Mouse (Mus musculus): ENCODE results near the gene Vps39.

The Vps39 gene

GRCm38 (mm10) chr2:120299866-120300265, 53.1 kb downstream of the Vps39 start:
- no peak for DNase-seq (ENCODE audit: low read depth, low spot score)

DNA sequence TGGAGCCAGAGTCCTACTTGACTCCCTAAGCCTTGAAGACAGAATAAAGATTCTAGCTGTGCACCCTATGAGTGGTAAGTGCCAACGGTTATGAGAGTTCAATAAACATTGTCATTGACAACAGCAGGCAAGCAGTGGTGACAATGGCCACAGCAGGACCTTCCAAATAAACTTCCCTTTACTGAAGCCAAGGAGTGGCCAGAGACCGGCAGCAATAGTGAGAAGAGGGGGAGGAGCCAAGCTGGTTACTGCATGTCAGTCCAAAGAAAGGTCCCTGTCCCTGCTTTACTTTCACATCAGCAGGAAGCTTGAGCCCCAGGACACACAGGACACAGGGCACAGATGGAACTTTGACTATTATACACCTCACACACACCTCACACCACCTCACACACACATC, 56.8 kb downstream of the Vps39 start:
- no peak for DNase-seq (ENCODE audit: low read depth, low spot score)

- DNase-seq (ENCODE audit: low read depth, low spot score), result no peak
Observed at GRCm38 (mm10) chr2:120291471-120292078, 61.4 kb downstream of the Vps39 start.

- no peak for DNase-seq (ENCODE audit: low read depth, low spot score)
Observed at GRCm38 (mm10) chr2:120288995-120289394, 63.9 kb downstream of the Vps39 start, which contains the start of gene Pla2g4d. Pla2g4d (minus strand) TSS chr2:120289197.

DNA sequence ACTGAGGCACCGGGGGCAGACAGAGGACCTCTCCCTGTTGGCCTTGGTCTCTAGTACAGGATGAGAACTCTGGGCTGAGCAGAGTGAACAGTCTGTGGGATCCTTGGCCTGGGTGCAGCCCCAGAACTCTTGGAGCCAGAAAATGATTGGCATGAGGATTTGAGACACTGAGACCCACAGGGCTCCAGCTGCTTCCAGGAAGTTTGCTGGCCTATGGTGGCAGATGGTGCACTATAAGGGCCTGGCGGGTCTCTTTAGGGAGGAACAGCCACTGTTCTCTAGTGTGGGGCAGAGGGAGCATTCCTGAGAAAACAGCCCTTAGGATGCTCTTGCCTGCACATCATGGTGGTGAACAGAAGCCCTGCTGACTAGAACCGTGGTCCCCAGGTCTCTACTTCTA, 64.5 kb downstream of the Vps39 start:
- DNase-seq (ENCODE audit: low read depth, low spot score), result no peak

DNA sequence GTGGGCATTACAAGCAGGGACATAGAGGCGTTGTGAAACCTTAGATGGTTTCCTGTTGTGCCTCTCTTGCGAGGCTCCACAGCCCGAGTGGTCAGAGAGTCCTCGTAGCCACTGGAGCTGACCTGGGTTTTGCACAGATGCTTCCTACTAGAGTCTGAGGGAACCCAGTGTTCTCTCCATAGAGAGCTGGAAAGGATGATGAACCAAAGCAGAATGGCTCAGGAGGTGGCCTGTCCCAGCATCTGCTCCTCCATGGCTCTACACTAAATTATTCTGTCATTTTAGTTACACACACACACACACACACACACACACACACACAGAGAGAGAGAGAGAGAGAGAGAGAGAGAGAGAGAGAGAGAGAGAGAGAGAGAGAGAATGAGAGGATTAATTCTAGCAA, 67.3 kb downstream of the Vps39 start:
- no peak for DNase-seq (ENCODE audit: low read depth, low spot score)

GRCm38 (mm10) chr2:120284705-120285104, 68.2 kb downstream of the Vps39 start:
- DNase-seq (ENCODE audit: low read depth, low spot score), result no peak

GRCm38 (mm10) chr2:120284094-120284493, 68.8 kb downstream of the Vps39 start:
- DNase-seq (ENCODE audit: low read depth, low spot score), result no peak

DNA sequence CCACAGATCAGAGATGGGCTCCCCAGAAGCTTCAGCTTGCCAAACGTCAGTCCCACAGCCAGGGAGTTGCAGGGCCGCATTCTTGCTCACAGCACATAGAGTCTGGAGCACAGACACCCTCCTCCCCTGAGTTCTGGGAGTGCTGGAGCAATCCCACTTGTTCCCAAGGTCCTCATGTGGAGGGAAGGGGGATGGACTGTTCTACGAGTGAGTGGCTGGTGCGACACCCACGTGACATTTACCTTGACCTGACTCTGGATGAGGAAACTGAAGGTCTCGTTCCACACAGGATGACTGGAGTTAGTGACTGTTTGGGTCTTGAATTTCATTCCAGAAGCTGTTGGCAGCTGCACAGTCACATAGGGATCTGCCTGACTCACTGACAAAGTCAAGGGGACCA, 69.4 kb downstream of the Vps39 start:
- no peak for DNase-seq (ENCODE audit: low read depth, low spot score)

DNA sequence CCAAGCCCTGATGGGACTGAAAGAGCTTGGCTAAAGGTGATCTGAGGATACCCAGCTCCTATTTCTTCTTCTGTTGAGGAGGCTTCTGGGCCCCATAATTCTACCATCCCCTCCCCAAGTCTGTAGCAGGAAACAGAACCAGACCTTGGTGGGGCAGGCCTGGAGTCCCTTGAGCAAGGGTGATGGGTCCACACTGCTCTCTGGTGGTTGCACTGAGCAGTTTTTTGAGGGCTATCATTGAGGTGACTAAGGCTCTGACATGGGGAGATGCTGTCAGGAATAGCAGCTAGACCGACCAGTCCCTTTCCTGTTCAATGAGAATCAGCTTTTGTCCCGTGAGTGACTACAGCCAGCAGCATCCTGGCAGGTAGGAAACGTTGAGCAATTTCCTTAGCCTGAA, 71.7 kb downstream of the Vps39 start:
- DNase-seq (ENCODE audit: low read depth, low spot score), result no peak

- peak; percentile 67 for DNase-seq (ENCODE audit: low read depth, low spot score)
Observed at GRCm38 (mm10) chr2:120279961-120280360, 73.0 kb downstream of the Vps39 start.

DNA sequence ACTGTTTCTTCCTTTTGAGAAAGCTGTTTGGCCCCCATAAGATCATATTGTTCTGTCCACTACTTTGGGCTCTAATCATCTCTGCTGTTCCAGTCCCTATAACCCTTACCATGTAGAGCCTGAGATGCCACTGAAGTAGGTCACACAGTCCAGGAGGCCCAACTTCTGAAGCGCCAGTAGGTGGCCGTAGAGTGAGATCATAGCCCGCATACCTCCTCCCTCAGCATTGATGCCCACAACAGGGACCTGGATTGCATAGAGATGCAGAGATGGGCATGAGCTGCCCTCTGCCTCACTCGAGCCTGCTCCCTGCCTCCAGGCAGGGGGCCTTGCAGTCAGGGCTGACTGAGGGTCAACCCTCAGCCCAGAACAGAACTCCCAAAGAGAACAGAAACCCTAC, 76.0 kb downstream of the Vps39 start:
- DNase-seq (ENCODE audit: low read depth, low spot score), result no peak

- DNase-seq (ENCODE audit: low read depth, low spot score), result peak; percentile 39
Observed at GRCm38 (mm10) chr2:120268635-120269034, 84.3 kb downstream of the Vps39 start.

Data from mesoderm, embryonic 11.5 days (tissue).